Comparison of ENCODE assay signal across 8 mouse cellular contexts in genomic region chr8:70541081-70541480, GRCm38 (mm10). TPM values are rescaled to one million over a fixed set of nuclear protein-coding genes. Genes with fewer than 3 reads are reported as not detected.
DNase-seq lines count a peak whose midpoint lies in the region; ATAC-seq and TF ChIP-seq lines count a peak whose summit lies in the region.

No protein-coding gene starts in this region.

- H3K9ac ChIP-seq in hindbrain, embryonic 14.5 days: 0 out of 2 replicates have a peak overlapping the region, but pooled peaks have one; percentile 72
- peak overlapping the region; percentile 78; the same call in 1 of the 2 replicates for H3K9ac ChIP-seq in midbrain, embryonic 12.5 days (replicated peaks)

- H3K9me3 ChIP-seq in hindbrain, embryonic 14.5 days (ENCODE audit: control insufficient read depth, low read length): no peaks in the 10 kb centered on the region
- no peaks in the 10 kb centered on the region for H3K9me3 ChIP-seq in midbrain, embryonic 12.5 days

- no peak for DNase-seq in kidney, adult 2 months
- DNase-seq in kidney, postnatal 36 days: no peak
- no peak for DNase-seq in hindbrain, embryonic 14.5 days (ENCODE audit: low spot score)
- DNase-seq in B cell, adult 2 months: no peak
- no peak for DNase-seq in frontal cortex, postnatal 14 days (ENCODE audit: low spot score in 2 of 2)
- no peak for DNase-seq in left cerebral cortex, postnatal 4 days

- no peak for TF ChIP-seq CTCF in kidney, adult 2 months (conservative IDR thresholded peaks at IDR 0.05; ENCODE audit: insufficient read depth, insufficient read length, low read depth, low read length)

- peak overlapping the region; percentile 93 for H3K4me2 ChIP-seq in hindbrain, embryonic 14.5 days (replicated peaks)
- peak overlapping the region; percentile 77 for H3K4me2 ChIP-seq in midbrain, embryonic 12.5 days (replicated peaks)

- TF ChIP-seq POLR2A in kidney, adult 2 months (IDR thresholded peaks at IDR 0.05; ENCODE audit: low read depth, low read length): no peak

- WGBS in kidney, adult 2 months: 38% methylated on average over 5 of the region's 5 CpGs
- WGBS in hindbrain, embryonic 14.5 days: 86% methylated on average over 5 of the region's 5 CpGs
- WGBS in midbrain, embryonic 12.5 days: 89% methylated on average over 5 of the region's 5 CpGs

- no peaks in the 10 kb centered on the region for H3K36me3 ChIP-seq in kidney, adult 2 months (ENCODE audit: control insufficient read depth, insufficient read depth, low read length)
- peaks cover 11% of the 10 kb centered on the region for H3K36me3 ChIP-seq in hindbrain, embryonic 14.5 days (replicated peaks; ENCODE audit: control insufficient read depth, insufficient read depth)
- H3K36me3 ChIP-seq in midbrain, embryonic 12.5 days: peaks cover 11% of the 10 kb centered on the region

- 0 out of 2 replicates have a peak overlapping the region, but pooled peaks have one; percentile 5 for H3K27ac ChIP-seq in kidney, adult 2 months (ENCODE audit: insufficient read depth, low read depth, low read length)
- H3K27ac ChIP-seq in brown adipose tissue, adult 24 weeks (replicated peaks; ENCODE audit: low read depth, low read length): 0 out of 2 replicates have a peak overlapping the region, but pooled peaks have one; percentile 7
- no peak overlapping the region for H3K27ac ChIP-seq in hindbrain, embryonic 14.5 days
- no peak overlapping the region for H3K27ac ChIP-seq in midbrain, embryonic 12.5 days (replicated peaks)

- intact Hi-C loops in left cerebral cortex, postnatal 4 days (cut with DNase I): no loop called here

- H3K27me3 ChIP-seq in kidney, adult 2 months (replicated peaks; ENCODE audit: control insufficient read depth, insufficient read depth, low read length): no peaks in the 10 kb centered on the region
- no peaks in the 10 kb centered on the region for H3K27me3 ChIP-seq in hindbrain, embryonic 14.5 days (ENCODE audit: control insufficient read depth, insufficient read depth, low read length)
- no peaks in the 10 kb centered on the region for H3K27me3 ChIP-seq in midbrain, embryonic 12.5 days

- ATAC-seq in hindbrain, embryonic 14.5 days (ENCODE audit: low FRiP score): no peak
- no peak for ATAC-seq in midbrain, embryonic 12.5 days (ENCODE audit: low FRiP score, low read depth)

- peaks cover 21% of the 10 kb centered on the region; the same call in 1 of the 2 replicates for H3K4me1 ChIP-seq in kidney, adult 2 months (ENCODE audit: control insufficient read depth, insufficient read depth, low read length)
- H3K4me1 ChIP-seq in brown adipose tissue, adult 24 weeks (ENCODE audit: control insufficient read depth, insufficient read depth, insufficient read length, low read length): peaks cover 38% of the 10 kb centered on the region
- H3K4me1 ChIP-seq in hindbrain, embryonic 14.5 days (replicated peaks; ENCODE audit: control insufficient read depth, insufficient read depth, low read length): peaks cover 15% of the 10 kb centered on the region
- peaks cover 32% of the 10 kb centered on the region for H3K4me1 ChIP-seq in midbrain, embryonic 12.5 days

- H3K4me3 ChIP-seq in kidney, adult 2 months (ENCODE audit: insufficient read depth, low read depth, low read length): peak overlapping the region; percentile 1; the same call in 1 of the 2 replicates
- H3K4me3 ChIP-seq in brown adipose tissue, adult 24 weeks (ENCODE audit: insufficient read depth, low read depth, low read length): peak overlapping the region; percentile 87
- 0 out of 2 replicates have a peak overlapping the region, but pooled peaks have one; percentile 55 for H3K4me3 ChIP-seq in hindbrain, embryonic 14.5 days (replicated peaks; ENCODE audit: low read length)
- H3K4me3 ChIP-seq in midbrain, embryonic 12.5 days: peak overlapping the region; percentile 72; the same call in 1 of the 2 replicates

RNA-seq across cellular contexts. Expression of gene Ell, which starts 1.8 kb away (rescaled TPM):
- polyA plus RNA-seq in kidney, adult 2 months (2012; rRNA removed): 16.4 and 18.1 TPM in 2 replicates
- 7.3 and 9.1 TPM in 2 replicates for polyA plus RNA-seq in brown adipose tissue, adult 24 weeks (2012; ENCODE audit: insufficient read depth, insufficient read length, missing spikeins)
- 14.8 and 15.1 TPM in 2 replicates for polyA plus RNA-seq in hindbrain, embryonic 14.5 days (2014; fragmentation: Nextera tagmentation; extraction: Ambion mirVana)
- polyA plus RNA-seq in midbrain, embryonic 12.5 days (2016; fragmentation: Nextera tagmentation; extraction: Ambion mirVana): 18.7 and 21.6 TPM in 2 replicates
- 10 to 100 TPM; 17.7 to 20.0 TPM for total RNA-seq in left cerebral cortex, postnatal 4 days (2021)

RNA-seq across cellular contexts. Expression of gene Kxd1, which starts 13.3 kb away (rescaled TPM):
- 151 TPM in 2 replicates for polyA plus RNA-seq in kidney, adult 2 months (2012; rRNA removed)
- polyA plus RNA-seq in brown adipose tissue, adult 24 weeks (2012; ENCODE audit: insufficient read depth, insufficient read length, missing spikeins): 106 and 116 TPM in 2 replicates
- polyA plus RNA-seq in hindbrain, embryonic 14.5 days (2014; fragmentation: Nextera tagmentation; extraction: Ambion mirVana): 45.4 and 46.5 TPM in 2 replicates
- polyA plus RNA-seq in midbrain, embryonic 12.5 days (2016; fragmentation: Nextera tagmentation; extraction: Ambion mirVana): 52.1 and 52.7 TPM in 2 replicates
- 10 to 100 TPM; 31.9 to 33.0 TPM for total RNA-seq in left cerebral cortex, postnatal 4 days (2021)

RNA-seq across cellular contexts. Expression of gene Fkbp8, which starts 13.6 kb away (rescaled TPM):
- polyA plus RNA-seq in kidney, adult 2 months (2012; rRNA removed): 320 and 410 TPM in 2 replicates
- polyA plus RNA-seq in brown adipose tissue, adult 24 weeks (2012; ENCODE audit: insufficient read depth, insufficient read length, missing spikeins): 90.9 and 113 TPM in 2 replicates
- 328 and 332 TPM in 2 replicates for polyA plus RNA-seq in hindbrain, embryonic 14.5 days (2014; fragmentation: Nextera tagmentation; extraction: Ambion mirVana)
- polyA plus RNA-seq in midbrain, embryonic 12.5 days (2016; fragmentation: Nextera tagmentation; extraction: Ambion mirVana): 326 and 332 TPM in 2 replicates
- total RNA-seq in left cerebral cortex, postnatal 4 days (2021): 100 to 1,000 TPM; 311 to 344 TPM

RNA-seq across cellular contexts. Expression of gene Uba52, which starts 30.5 kb away (rescaled TPM):
- polyA plus RNA-seq in kidney, adult 2 months (2012; rRNA removed): 620 and 835 TPM in 2 replicates
- 977 and 1,552 TPM in 2 replicates for polyA plus RNA-seq in brown adipose tissue, adult 24 weeks (2012; ENCODE audit: insufficient read depth, insufficient read length, missing spikeins)
- polyA plus RNA-seq in hindbrain, embryonic 14.5 days (2014; fragmentation: Nextera tagmentation; extraction: Ambion mirVana): 622 and 778 TPM in 2 replicates
- polyA plus RNA-seq in midbrain, embryonic 12.5 days (2016; fragmentation: Nextera tagmentation; extraction: Ambion mirVana): 748 and 749 TPM in 2 replicates
- total RNA-seq in left cerebral cortex, postnatal 4 days (2021): 1,000 to 10,000 TPM; 1,115 to 1,131 TPM

RNA-seq across cellular contexts. Expression of gene Rex1bd, which starts 34.5 kb away (rescaled TPM):
- 161 and 177 TPM in 2 replicates for polyA plus RNA-seq in kidney, adult 2 months (2012; rRNA removed)
- polyA plus RNA-seq in brown adipose tissue, adult 24 weeks (2012; ENCODE audit: insufficient read depth, insufficient read length, missing spikeins): 191 and 207 TPM in 2 replicates
- 161 and 166 TPM in 2 replicates for polyA plus RNA-seq in hindbrain, embryonic 14.5 days (2014; fragmentation: Nextera tagmentation; extraction: Ambion mirVana)
- 130 and 134 TPM in 2 replicates for polyA plus RNA-seq in midbrain, embryonic 12.5 days (2016; fragmentation: Nextera tagmentation; extraction: Ambion mirVana)
- total RNA-seq in left cerebral cortex, postnatal 4 days (2021): 100 to 1,000 TPM; 109 to 116 TPM

Comparison
In these comparisons a context has a peak if more than half of its experiments do, and no peak if none do; other contexts are left out.
1. H3K27ac ChIP-seq: peak in kidney, adult 2 months (single experiment) and brown adipose tissue, adult 24 weeks (single experiment); none in hindbrain, embryonic 14.5 days (single experiment) and midbrain, embryonic 12.5 days (single experiment).
2. H3K4me3 ChIP-seq: peak in every context shown above with its lines; median percentile 87 in brown adipose tissue, adult 24 weeks; 72 in midbrain, embryonic 12.5 days; 55 in hindbrain, embryonic 14.5 days; 1 in kidney, adult 2 months.